Mouse (Mus musculus) thymus, adult 2 months (tissue): ENCODE data around the gene Soat1. TPM values are rescaled to one million over a fixed set of nuclear protein-coding genes. Genes with fewer than 3 reads are reported as not detected.

ENCODE experiments used
- DNase-seq: peaks from one replicate; pipeline ENCODE4 v3.0.0; 2021
- H3K27ac ChIP-seq: fragments of 200-500 bp; 2 replicates; pipeline ENCODE4 v1.5.1; 2012; ENCODE audit warnings: low read length, control low read depth; ENCODE audit not compliant: control insufficient read depth, insufficient read depth
- H3K27me3 ChIP-seq: fragments of 200-500 bp; 2 replicates; pipeline ENCODE4 v1.6.1; 2012; ENCODE audit warnings: mild to moderate bottlenecking, low read length, moderate library complexity, mixed read lengths; ENCODE audit not compliant: control insufficient read depth, insufficient read depth
- H3K36me3 ChIP-seq: fragments of 200-500 bp; 2 replicates; pipeline ENCODE4 v1.6.1; 2012; ENCODE audit warnings: mild to moderate bottlenecking, low read length, moderate library complexity; ENCODE audit not compliant: control insufficient read depth, insufficient read depth
- H3K4me1 ChIP-seq: fragments of 200-500 bp; replicated peaks from 2 replicates; pipeline ENCODE4 v1.6.1; 2012; ENCODE audit warnings: low read length; ENCODE audit not compliant: control insufficient read depth, insufficient read depth
- H3K4me3 ChIP-seq: fragments of 200-500 bp; 2 replicates; pipeline ENCODE4 v1.5.1; 2012; ENCODE audit warnings: mild to moderate bottlenecking, low read length, control low read depth, moderate library complexity; ENCODE audit not compliant: control insufficient read depth, insufficient read depth
- CTCF ChIP-seq: fragments of 200-500 bp; IDR thresholded peaks from 2 replicates; pipeline ENCODE4 v1.5.1; 2012; ENCODE audit warnings: mild to moderate bottlenecking, control low read depth, low read length, moderate library complexity, borderline replicate concordance; ENCODE audit not compliant: control insufficient read depth, poor library complexity, insufficient read depth; ENCODE audit errors: extremely low read depth
- POLR2A ChIP-seq: fragments of 200-500 bp; IDR thresholded peaks from 2 replicates; pipeline ENCODE4 v1.6.1; 2012; ENCODE audit warnings: mild to moderate bottlenecking, low read length, control low read depth, moderate library complexity; ENCODE audit not compliant: control insufficient read depth, poor library complexity, insufficient read depth; ENCODE audit errors: extremely low read depth
- WGBS: fragments of 180-500 bp; shearing (Covaris S2); methylation state at CpG from one replicate; pipeline ENCODE4 v1.1.7; 2018; 5-methylcytosine and 5-hydroxymethylcytosine counted together
- polyA plus RNA-seq: library from polyadenylated mRNA; depleted of rRNA; stranded (reverse); fragments of >200 nt; gene quantifications from 2 replicates; pipeline ENCODE4 v1.2.3, GENCODE M21; 2012

The Soat1 gene
- polyA plus RNA-seq, 1 experiment, result 119 TPM

DNA sequence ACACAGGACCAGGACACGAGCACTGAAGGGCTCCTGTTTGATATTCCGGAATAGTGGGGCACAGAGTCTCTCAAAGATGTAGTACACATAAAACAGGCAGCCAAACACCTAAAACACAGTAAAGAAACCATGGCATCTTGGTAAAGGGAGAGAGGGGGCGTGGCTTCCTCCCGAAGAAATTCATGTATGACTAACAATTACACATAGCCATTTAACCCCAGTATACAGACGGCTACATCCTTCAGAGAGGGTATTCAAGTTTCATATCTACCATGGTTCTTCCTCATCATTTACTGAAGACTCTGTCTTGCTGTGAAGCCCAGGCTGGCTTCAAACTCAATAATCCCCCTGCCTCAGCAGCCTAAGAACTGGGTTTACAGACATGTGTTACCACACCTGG lies 36.4 kb downstream of the Soat1 start:
- Histone ChIP-seq H3K27ac (peak overlapping the region; percentile 39; the same call in 1 of the 2 replicates), H3K27me3 (no peaks in the 10 kb centered on the region)

DNA sequence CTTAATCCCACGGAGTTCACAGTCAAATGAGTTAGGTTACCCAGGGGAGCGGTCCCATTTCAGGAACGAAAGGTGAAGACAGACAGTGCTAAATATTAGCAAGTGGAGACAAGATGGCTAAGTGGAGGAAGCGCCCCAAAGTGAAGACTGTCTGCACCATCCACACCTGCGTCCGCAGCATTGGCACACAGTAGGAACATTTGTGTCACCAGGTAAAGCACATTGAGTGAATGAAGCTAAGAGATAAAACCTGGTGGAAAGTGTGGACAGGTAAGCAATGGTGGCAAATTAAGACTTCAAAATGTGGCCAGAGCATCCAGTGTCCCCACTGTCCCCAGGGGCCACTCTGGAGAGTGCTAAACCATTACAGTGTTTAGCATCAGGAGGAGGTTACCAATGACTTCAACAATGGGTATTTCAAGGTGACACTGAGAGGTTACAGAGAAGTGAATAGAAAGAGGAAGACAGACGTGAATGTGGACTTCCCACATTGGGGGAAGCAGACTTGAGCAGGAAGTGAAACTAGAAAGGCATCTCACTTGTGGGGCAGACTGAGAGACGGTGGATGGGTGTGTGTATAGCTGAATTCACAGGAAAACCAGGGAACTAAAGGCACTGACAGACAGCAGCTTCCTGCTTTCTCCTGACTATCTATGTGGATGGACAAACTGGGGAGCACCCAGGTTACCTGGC lies 37.0 kb downstream of the Soat1 start:
- H3K4me3 ChIP-seq, result no peak overlapping the region
- H3K27ac ChIP-seq, result peak overlapping the region; percentile 39; the same call in 1 of the 2 replicates
- no peak for TF ChIP-seq CTCF
- H3K27me3 ChIP-seq, result no peaks in the 10 kb centered on the region
- peaks cover 7% of the 10 kb centered on the region for H3K4me1 ChIP-seq
- H3K36me3 ChIP-seq, result peaks cover 77% of the 10 kb centered on the region
- WGBS, result 75% methylated on average over 8 of the region's 8 CpGs
- DNase-seq, result no peak

More for the DNA sequence above, 36.4 kb downstream of the Soat1 start:
- Histone ChIP-seq H3K4me1 (peaks cover 7% of the 10 kb centered on the region), H3K36me3 (peaks cover 74% of the 10 kb centered on the region), H3K4me3 (no peak overlapping the region)
- WGBS, result 90% methylated on average over 5 of the region's 5 CpGs
- TF ChIP-seq POLR2A (no peak), CTCF (no peak)
- no peak for DNase-seq

DNA sequence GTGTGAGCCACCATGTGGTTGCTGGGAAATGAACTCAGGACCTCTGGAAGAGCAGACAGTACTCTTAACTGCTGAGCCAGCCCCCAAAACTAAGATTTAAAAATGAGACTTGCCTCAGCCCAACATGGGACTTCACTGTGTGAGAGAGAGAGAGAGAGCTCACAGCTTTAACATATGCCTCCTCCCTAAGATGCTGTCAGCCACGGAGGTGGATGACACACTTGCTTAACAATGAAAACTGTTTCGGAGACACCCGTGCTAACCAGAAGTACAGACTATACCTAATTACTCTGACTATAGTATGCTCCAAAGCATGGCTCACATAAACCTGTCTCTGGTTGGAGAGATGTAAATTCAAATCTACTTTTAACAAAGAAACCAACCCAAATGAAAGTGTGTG lies 40.6 kb downstream of the Soat1 start:
- H3K4me3 ChIP-seq, result no peak overlapping the region
- 94% methylated on average over 3 of the region's 3 CpGs for WGBS
- DNase-seq, result no peak
- no peak overlapping the region for H3K27ac ChIP-seq
- H3K27me3 ChIP-seq, result no peaks in the 10 kb centered on the region
- peaks cover 7% of the 10 kb centered on the region for H3K4me1 ChIP-seq
- TF ChIP-seq POLR2A, result no peak
- TF ChIP-seq CTCF, result no peak
- H3K36me3 ChIP-seq, result peaks cover 70% of the 10 kb centered on the region

- WGBS, result 93% methylated on average over 10 of the region's 10 CpGs
- Histone ChIP-seq H3K27me3 (no peaks in the 10 kb centered on the region), H3K27ac (no peak overlapping the region), H3K4me3 (no peak overlapping the region), H3K4me1 (peaks cover 5% of the 10 kb centered on the region), H3K36me3 (peaks cover 70% of the 10 kb centered on the region)
- TF ChIP-seq CTCF (no peak), POLR2A (no peak)
- DNase-seq, result no peak
These were observed 41.6 kb downstream of the Soat1 start for GRCm38 (mm10) chr1:156432498-156432897.

GRCm38 (mm10) chr1:156428434-156428833 lies 45.7 kb downstream of the Soat1 start:
- no peak overlapping the region for H3K4me3 ChIP-seq
- no peak for DNase-seq
- peaks cover 37% of the 10 kb centered on the region for H3K36me3 ChIP-seq
- no peaks in the 10 kb centered on the region for H3K27me3 ChIP-seq
- peaks cover 21% of the 10 kb centered on the region for H3K4me1 ChIP-seq
- WGBS, result 67% methylated on average over 6 of the region's 6 CpGs
- TF ChIP-seq POLR2A, result no peak
- no peak for TF ChIP-seq CTCF
- no peak overlapping the region for H3K27ac ChIP-seq

DNA sequence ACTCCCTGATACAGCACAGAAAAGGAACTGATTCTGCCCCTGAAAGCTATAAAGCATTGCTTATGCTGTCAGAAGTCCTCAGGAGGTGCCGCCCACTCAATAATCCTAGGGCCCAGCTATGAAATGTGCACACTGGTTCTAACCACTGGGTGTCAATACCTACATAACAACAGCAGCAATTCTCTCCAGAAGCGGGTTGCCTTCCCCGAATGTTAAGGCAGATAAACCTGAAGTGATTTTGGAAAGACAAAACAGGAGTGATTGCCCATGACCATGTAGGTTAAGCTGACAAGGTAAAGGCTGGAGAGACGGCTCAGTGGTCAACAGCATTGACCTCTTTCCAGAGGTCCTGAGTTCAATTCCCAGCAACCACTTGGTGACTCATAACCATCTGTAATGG lies 48.4 kb downstream of the Soat1 start:
- no peak overlapping the region for H3K27ac ChIP-seq
- 95% methylated on average over 4 of the region's 4 CpGs for WGBS
- no peak overlapping the region for H3K4me3 ChIP-seq
- peaks cover 13% of the 10 kb centered on the region for H3K36me3 ChIP-seq
- TF ChIP-seq CTCF, result no peak
- TF ChIP-seq POLR2A, result no peak
- no peaks in the 10 kb centered on the region for H3K27me3 ChIP-seq
- H3K4me1 ChIP-seq, result peaks cover 29% of the 10 kb centered on the region
- DNase-seq, result no peak

DNA sequence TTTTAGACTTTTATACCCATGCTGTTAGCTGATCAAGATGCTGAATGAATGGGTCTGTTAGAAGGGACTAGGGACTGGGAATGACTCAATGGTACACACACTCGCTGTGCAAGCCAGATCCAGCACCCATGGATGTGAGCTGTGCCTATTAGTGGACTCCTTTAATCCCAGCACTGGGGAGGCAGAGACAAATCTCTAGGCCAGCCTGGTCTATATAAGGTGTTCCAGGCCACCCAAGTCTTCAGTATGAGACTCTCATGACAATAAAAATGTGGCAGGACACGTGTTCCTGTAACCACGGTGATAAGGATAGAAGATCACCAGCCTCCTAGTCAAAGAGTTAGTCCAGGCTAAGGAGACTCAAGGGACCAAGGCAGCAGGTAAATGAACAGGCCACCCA lies 50.1 kb downstream of the Soat1 start:
- TF ChIP-seq CTCF (no peak), POLR2A (no peak)
- H3K27me3 ChIP-seq, result no peaks in the 10 kb centered on the region
- peaks cover 29% of the 10 kb centered on the region for H3K4me1 ChIP-seq
- peaks cover 1% of the 10 kb centered on the region for H3K36me3 ChIP-seq
- no peak for DNase-seq
- 94% methylated on average over 3 of the region's 3 CpGs for WGBS
- H3K4me3 ChIP-seq, result no peak overlapping the region
- no peak overlapping the region for H3K27ac ChIP-seq
